Mouse (Mus musculus) spleen, adult 2 months (tissue): Measurements from ENCODE around the gene Gm5592.
"Not testable (repeated sequence)": the region's sequence is repeated elsewhere in the genome, so short reads cannot be mapped to it uniquely, and the experiment has no call there.

Experiments used
- CTCF ChIP-seq: fragments of 200-500 bp; IDR thresholded peaks from 2 replicates; pipeline ENCODE4 v1.5.1; 2011; ENCODE audit warnings: mild to moderate bottlenecking, inconsistent platforms; ENCODE audit not compliant: insufficient read depth, insufficient read length, insufficient replicate concordance; ENCODE audit errors: extremely low read depth
- POLR2A ChIP-seq: fragments of 200-500 bp; IDR thresholded peaks from 2 replicates; pipeline ENCODE4 v1.6.1; 2011; ENCODE audit warnings: low read depth, low read length, inconsistent platforms

DNA sequence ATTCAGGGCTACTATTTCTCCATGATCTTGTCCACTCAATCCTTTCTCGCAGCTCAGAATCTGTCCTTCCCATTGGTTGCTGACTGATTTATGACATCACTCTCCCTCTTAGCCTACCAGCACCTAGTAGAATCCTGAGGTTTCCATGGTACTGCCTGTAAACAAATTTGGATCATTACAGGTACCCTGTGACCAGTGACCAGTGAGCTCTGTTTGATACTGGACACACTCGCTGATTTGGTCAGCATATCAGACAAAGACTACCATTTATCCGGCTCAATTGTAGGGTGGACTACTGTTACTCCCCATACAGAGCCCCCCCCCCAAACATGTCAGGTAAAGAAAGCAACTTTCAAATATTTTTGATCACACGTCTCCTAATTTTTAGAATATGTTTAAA, at the start of gene Gm5592:
- not testable (repeated sequence) for TF ChIP-seq CTCF, POLR2A
